Mouse (Mus musculus): Measurements from ENCODE around the gene Slc12a8.

- TF ChIP-seq CTCF (IDR thresholded peaks at IDR 0.05; ENCODE audit: extremely low read depth, insufficient read depth, low read length) (no peak), POLR2A (IDR thresholded peaks at IDR 0.05; ENCODE audit: extremely low read depth, insufficient read depth, low read length) (no peak)
Observed at GRCm38 (mm10) chr16:33666985-33667538, 149.9 kb downstream of the Slc12a8 start.

Measured in cortical plate, adult 2 months (tissue).